Mouse (Mus musculus) stomach, postnatal 0 days (tissue): Measurements from ENCODE around the gene Ank3.

Experiments
- CTCF ChIP-seq: IDR thresholded peaks from 2 replicates; pipeline ENCODE4 v1.5.1; 2016; ENCODE audit warnings: antibody characterized with exemption, low read depth, mild to moderate bottlenecking, moderate library complexity
- EP300 ChIP-seq: optimal IDR thresholded peaks from 2 replicates; pipeline ENCODE3; 2016; ENCODE audit warnings: antibody characterized with exemption

DNA sequence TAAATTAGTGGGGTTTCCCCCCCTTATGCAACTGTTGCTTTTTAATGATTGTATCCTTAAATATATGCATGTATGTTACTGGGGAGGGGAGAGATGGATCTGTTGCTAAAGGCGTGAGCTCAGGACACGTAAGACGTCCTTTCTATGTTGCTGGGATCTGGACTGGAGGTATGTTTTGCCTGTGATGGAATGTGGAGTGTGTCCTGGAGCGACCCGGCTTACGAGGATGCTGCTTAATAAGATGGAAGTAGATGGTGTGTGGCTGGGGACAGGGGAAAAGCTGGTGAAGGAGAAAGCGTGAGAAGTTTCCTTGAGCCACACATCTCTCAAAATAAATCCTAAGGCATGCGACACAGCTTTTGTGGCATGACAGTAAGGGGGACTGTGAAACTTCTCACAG, 387.1 kb downstream of the Ank3 start:
- no peak for TF ChIP-seq CTCF
- no peak for TF ChIP-seq EP300
